Mouse (Mus musculus): Measurements from ENCODE around the gene Bcl2l14.

DNA sequence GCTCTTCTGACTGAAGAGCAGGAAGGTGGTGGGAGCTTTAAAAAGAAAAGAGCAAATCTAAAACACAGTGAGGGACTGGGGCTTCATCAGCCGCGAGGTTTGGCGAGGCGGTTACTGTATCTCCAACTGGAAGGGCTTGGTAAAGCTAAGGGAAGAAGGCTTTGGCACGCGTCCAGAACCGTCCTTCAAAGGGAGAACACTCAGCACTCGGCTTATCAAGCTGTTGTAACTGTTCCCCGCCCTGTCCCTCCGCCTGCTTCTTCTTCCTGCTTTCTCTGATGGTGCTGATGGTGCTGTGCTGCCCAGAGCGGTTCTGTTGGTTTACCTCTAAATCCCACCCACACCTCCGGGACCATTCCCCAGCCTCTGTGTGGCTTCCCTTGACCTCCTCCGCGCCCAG is 74.7 kb downstream of the Bcl2l14 start:
- TF ChIP-seq CTCF (IDR thresholded peaks at IDR 0.05; ENCODE audit: low read depth, low read length) (no peak), POLR2A (IDR thresholded peaks at IDR 0.05; ENCODE audit: borderline replicate concordance, low read depth, low read length) (no peak)

Measured in bone marrow macrophage, adult 2 months (primary cell).